Mouse (Mus musculus): ENCODE measurements at regions not wholly inside any gene's neighbourhood (a gene's known extent, or its start where the extent isn't known, plus 50 kb on each side); places are given as distances from the start of the nearest gene placed in this dataset.
"Not testable (repeated sequence)": the region's sequence is repeated elsewhere in the genome, so short reads cannot be mapped to it uniquely, and the experiment has no call there.

DNA sequence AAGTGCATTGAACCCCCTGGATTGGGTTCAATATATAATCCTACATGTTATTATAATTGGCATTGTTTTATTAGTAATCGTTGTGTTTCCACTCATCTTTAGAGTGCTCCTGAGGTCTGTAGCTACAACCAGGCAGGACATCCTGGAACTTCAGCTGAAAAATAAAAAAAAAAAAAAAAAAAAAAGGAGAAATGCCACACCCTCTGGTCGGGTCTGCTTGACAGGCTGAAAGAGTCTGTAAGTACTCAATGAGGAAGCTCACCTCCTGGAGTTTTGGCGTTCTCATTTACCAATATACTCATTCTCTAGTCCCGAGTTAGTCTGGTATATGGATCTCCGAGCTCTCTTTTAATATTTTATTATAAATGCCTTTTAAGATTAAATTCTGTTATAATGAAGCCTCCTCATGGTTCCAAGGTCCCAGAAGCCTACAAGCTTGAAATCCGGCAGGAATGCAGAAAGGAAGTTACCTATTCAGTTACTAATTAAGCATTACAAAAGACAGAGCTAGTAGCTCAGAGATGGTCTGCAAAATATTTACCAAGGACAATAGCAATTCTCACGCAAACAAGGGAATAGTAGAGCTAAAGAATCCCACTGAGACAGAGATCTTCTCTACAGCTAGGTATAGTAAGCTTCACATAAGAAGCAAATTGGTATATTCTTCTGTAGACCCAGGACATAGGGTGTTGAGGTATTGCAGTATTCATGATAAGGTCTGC, 745.7 kb upstream of the Gm5150 start:
- CTCF ChIA-PET, result interaction anchor here in 1 of 4 experiments (0.6 kb wide), 1 partner anchor 770 kb away, joined by 4 read pairs; no protein-coding TSS in a partner anchor
- POLR2A ChIA-PET, result no interaction called here

DNA sequence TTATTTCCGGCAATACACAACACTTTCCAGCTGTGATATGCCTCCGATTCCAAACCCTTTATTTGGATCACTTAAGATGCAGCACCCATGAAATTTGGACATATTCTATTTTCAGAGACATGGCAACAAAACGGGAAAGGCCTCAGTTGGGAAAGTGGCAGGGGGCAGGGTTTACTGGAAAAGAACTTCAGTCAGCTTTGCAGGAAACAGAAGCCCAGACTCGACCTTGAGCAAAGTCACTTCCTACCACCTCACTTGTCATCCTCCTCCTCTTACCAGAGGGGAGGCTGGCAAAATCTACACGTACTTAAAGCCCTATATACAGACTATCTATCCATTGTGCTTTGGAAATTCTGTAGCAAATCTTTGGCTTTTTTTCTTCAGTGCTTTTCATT, 727.7 kb upstream of the Gm5150 start:
- CTCF ChIA-PET, result no interaction called here
- POLR2A ChIA-PET, result no interaction called here

DNA sequence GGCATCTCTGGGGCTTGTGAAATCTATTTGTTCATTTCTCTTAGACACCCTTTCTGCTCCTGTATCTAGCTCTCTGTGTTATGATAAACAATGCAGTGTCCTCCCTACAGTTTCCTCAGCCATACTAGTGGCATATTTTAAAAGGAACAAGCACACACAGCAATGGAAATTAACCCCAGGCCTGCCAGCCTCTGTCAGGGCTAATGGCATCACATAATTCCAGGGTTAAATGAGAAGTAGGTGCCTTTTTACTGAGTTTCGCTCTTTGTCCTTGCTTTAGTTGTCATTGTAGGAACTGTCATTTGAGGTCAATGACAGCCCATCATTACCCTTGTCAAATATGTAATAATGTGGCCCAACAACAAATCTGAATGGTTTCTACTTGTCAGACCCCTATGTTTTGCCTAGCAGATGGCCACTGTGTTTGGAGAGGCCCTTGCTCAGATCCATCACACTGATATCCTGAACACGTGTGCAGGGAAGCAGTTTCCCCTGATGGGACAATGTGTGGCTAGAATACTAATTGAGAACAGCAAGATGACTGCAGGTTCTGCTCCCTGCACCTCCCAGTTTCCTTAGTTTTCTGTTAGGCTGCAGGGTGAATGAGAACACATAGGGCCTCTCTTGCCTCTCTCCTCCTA, 727.2 kb upstream of the Gm5150 start:
- ChIA-PET CTCF (no interaction called here), POLR2A (no interaction called here)

DNA sequence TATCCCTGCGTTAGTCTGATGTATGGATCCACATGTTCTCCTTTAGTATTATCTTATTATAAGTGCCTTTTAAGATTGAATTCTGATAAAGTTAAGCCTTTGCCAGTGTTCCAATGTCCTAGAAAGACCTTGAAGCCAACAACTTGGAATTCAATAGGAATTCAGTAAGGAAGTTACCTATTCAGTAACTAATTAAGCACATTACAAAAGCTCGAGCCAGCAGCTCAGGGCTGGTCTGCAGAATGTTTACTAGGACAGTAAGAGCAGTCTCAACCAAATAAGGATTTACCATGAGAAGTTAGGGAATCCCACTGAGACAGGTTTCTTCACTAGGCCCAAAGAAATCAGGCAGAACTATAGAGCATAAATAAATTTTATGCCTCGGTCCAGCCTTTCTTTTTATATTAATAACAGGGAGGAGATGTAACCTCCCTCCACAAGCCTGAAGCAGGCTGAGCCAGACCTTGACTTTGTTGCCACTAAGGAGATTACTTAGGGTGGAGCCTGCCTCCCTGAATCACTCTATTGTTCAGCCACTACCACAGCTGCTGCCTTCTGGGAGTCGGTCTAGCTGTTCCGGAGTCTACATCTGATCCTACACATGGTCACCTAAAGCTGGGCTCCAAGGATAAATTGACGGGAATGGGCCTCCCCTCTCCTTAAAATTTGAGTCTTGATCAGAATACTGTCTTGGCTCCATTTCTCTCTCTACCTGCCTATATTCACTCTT, 718.3 kb upstream of the Gm5150 start:
- CTCF ChIA-PET, POLR2A ChIA-PET: not testable (repeated sequence)

DNA sequence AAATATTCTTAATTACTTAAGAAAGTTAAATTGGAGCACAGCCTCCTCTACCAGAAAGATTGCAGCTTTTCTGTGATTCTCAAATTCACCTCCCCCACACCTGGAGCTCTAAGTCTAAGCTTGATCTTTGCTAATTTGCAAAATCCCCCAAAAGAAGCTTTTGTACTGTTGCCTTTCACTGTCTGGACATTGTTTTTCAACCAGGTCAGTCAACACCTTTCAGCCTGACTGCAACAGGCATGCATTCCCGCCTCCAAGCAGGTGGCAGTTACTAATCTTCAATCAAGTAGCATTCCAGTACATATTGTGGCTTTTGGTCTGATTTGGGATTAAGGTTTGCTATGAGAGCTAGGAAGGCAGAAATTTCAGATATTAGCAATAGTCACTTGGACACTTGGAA, 717.4 kb upstream of the Gm5150 start:
- POLR2A ChIA-PET, result no interaction called here
- CTCF ChIA-PET, result no interaction called here

DNA sequence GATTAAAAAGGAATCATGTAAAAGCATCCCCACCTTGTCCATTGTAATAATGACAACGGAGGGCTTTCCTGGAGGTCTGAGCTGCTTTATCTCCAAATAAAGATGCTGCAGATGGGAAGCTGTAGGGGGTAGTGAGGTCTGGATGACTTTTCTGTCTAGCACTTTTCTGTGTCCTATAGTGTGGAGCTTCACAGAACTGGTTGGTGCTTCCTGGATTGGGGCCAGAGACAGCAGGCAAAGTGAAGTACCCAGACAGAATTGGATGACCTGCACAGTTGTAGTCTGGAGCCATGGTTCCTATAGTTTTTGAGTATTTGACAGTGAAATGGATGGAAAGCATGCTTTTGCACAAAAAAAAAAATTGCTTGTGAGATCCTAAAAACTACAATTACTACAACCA, 684.7 kb upstream of the Gm5150 start:
- ChIA-PET CTCF (no interaction called here), POLR2A (no interaction called here)

DNA sequence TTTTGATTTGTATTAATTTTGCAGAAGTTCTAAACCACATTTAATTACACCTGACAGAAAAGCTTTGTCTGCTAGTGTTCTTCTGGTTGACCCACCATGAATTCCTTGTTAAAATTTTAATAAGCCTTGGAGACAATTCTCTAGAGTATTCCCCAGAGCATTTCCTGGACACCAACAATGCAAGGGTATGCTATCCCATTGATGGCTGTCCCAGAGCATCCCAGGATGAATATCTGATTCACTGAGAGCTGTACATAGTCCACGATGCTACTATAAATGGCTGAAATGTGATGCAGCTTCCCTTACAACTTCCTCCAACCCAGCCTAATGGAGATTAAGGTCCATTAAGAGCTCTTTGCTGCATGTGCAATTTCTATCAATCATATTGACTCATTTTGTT, 682.7 kb upstream of the Gm5150 start:
- CTCF ChIA-PET, result interaction anchor here in 1 of 4 experiments (0.5 kb wide), 1 partner anchor 152 kb away, joined by 3 read pairs; no protein-coding TSS in a partner anchor
- POLR2A ChIA-PET, result interaction anchor here in 1 of 4 experiments (0.7 kb wide), 1 partner anchor 379 kb away, joined by 5 read pairs; no protein-coding TSS in a partner anchor

DNA sequence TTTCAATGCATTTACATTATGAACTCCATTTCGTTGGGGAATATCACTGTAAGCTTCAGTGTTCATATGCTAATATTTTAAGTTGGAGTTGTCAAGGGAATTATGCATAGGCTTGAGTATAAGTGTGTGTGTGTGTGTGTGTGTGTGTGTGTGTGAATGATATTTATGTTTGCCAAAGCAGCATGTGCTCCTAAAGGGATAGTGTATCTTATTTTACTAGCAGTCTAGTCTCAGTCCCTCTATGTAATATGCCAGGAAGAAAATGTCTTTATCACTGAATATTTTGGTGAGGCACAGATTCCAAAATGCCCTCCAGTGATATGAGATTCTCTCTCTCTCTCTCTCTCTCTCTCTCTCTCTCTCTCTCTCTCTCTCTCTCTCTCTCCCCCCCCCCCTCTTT, 651.3 kb upstream of the Gm5150 start:
- CTCF ChIA-PET, result no interaction called here
- POLR2A ChIA-PET, result no interaction called here

Measured in embryonic stem cell, embryonic (primary cell).